Mouse (Mus musculus) testis, adult 2 months (tissue): ENCODE data around the gene Ift20. TPM values are rescaled to one million over a fixed set of nuclear protein-coding genes. Genes with fewer than 3 reads are reported as not detected.

Experiments
- H3K27ac ChIP-seq: fragments of 200-500 bp; 2 replicates; pipeline ENCODE4 v1.5.1; 2012; ENCODE audit warnings: low read depth, low read length; ENCODE audit not compliant: control insufficient read depth, insufficient read depth
- H3K27me3 ChIP-seq: fragments of 200-500 bp; 2 replicates; pipeline ENCODE4 v1.6.1; 2012; ENCODE audit warnings: mild to moderate bottlenecking, low read length, moderate library complexity; ENCODE audit not compliant: control insufficient read depth, insufficient read depth
- H3K36me3 ChIP-seq: fragments of 200-500 bp; 2 replicates; pipeline ENCODE4 v1.6.1; 2012; ENCODE audit warnings: mild to moderate bottlenecking, low read length; ENCODE audit not compliant: control insufficient read depth, insufficient read depth
- H3K4me1 ChIP-seq: fragments of 200-500 bp; 2 replicates; pipeline ENCODE4 v1.6.1; 2012; ENCODE audit warnings: low read length; ENCODE audit not compliant: control insufficient read depth, insufficient read depth
- H3K4me3 ChIP-seq: fragments of 200-500 bp; 2 replicates; pipeline ENCODE4 v1.5.1; 2012; ENCODE audit warnings: low read depth, mild to moderate bottlenecking, low read length, moderate library complexity, mixed read lengths; ENCODE audit not compliant: control insufficient read depth
- CTCF ChIP-seq: fragments of 200-500 bp; IDR thresholded peaks from 2 replicates; pipeline ENCODE4 v1.5.1; 2012; ENCODE audit warnings: low read depth, mild to moderate bottlenecking, inconsistent platforms, low read length, moderate library complexity; ENCODE audit not compliant: control insufficient read depth, insufficient read depth, insufficient replicate concordance
- POLR2A ChIP-seq: fragments of 200-500 bp; IDR thresholded peaks from 2 replicates; pipeline ENCODE4 v1.6.1; 2012; ENCODE audit warnings: low read depth, mild to moderate bottlenecking, inconsistent platforms, low read length, moderate library complexity; ENCODE audit not compliant: control insufficient read depth
- polyA plus RNA-seq: library from polyadenylated mRNA; depleted of rRNA; stranded (reverse); fragments of >200 nt; gene quantifications from 2 replicates; pipeline ENCODE4 v1.2.3, GENCODE M21; 2012

Ift20 gene
- polyA plus RNA-seq, 1 experiment = 62.1 TPM

DNA sequence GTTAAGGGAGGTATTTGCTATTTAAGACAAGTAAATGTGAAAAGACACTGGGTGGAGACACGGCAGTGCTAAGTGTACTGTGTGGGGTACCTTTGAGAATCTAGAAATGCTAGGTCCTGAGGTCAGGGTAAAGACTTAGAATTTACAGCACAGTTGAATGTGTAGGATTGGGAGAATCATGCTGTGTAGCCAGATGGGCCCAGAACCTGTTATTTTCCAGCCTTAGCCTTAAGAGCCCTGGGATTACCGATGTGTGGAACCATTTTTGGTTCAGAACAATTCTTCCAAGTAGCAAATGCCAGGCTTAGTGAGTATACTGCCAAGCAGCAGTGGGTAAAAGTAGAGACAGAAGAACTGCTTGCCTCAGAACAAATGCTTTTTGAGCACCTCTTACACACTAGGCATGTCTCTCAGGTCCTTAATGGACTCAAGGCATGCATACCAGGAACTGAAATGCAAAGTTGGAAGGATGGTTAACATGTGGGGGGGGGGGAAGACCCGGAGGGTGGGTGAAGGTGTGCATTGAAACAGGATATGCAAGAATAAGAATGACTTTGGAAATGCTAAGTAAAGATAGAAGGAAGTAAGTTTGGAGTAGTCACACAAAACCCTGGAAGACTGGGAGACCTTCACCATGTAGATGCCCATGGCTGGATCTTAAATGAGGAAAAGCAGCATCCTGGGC, 22.9 kb upstream of the Ift20 start:
- H3K27me3 ChIP-seq = no peaks in the 10 kb centered on the region
- H3K4me3 ChIP-seq = peak overlapping the region; percentile 16; the same call in 1 of the 2 replicates
- TF ChIP-seq CTCF = no peak
- TF ChIP-seq POLR2A = no peak
- peaks cover 8% of the 10 kb centered on the region for H3K4me1 ChIP-seq
- H3K36me3 ChIP-seq = peaks cover 4% of the 10 kb centered on the region
- no peak overlapping the region for H3K27ac ChIP-seq

DNA sequence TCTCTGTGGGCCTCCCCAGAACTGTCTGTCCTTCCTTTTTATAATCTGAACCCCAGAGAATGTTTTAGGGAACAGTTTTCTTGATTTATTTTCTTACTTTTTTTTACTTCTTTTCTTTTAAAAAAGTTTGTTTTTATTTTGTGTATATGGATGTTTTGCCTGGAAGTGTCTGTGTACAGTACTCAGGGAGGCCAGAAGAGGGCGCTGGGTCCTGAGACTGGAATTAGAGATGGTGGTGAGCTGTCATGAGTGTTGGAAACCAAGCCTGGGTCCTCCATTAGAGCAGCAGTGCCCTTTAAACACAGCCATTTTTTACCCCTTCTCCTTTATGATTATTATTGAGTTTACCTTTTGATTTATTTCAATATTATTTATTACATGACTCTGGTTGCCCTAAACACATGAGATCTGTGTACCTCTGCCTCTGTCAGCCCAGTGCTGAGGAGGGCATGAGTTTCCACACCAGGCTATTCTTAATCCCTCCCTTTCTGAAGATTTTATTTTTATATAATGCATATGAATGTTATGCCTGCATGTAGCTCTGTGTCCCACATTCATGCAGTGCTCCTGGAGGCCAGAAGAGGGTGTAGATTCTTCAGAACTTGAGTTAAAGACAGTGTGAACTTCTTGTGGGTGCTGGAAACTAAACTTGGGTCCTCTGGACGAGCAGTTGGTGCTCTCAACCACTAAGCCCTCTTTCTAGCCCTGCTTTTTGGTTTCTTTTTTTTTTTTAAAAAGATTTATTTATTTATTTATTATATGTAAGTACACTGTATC, 20.4 kb upstream of the Ift20 start:
- TF ChIP-seq CTCF (peak; percentile 26; the same call in 1 of the 2 replicates), POLR2A (no peak)
- Histone ChIP-seq H3K27me3 (no peaks in the 10 kb centered on the region), H3K4me3 (no peak overlapping the region), H3K27ac (no peak overlapping the region), H3K36me3 (peaks cover 5% of the 10 kb centered on the region), H3K4me1 (peaks cover 8% of the 10 kb centered on the region)

- H3K4me3 ChIP-seq = no peak overlapping the region
- H3K4me1 ChIP-seq = peaks cover 2% of the 10 kb centered on the region; the same call in 1 of the 2 replicates
- H3K36me3 ChIP-seq = peaks cover 10% of the 10 kb centered on the region
- H3K27ac ChIP-seq = no peak overlapping the region
- no peak for TF ChIP-seq POLR2A
- TF ChIP-seq CTCF = no peak
- no peaks in the 10 kb centered on the region for H3K27me3 ChIP-seq
Measured at GRCm38 (mm10) chr11:78518931-78519330, 17.2 kb upstream of the Ift20 start.

- no peak overlapping the region for H3K27ac ChIP-seq
- TF ChIP-seq POLR2A = no peak
- no peak for TF ChIP-seq CTCF
- no peak overlapping the region for H3K4me3 ChIP-seq
- peaks cover 8% of the 10 kb centered on the region; the same call in 1 of the 2 replicates for H3K36me3 ChIP-seq
- H3K4me1 ChIP-seq = peaks cover 2% of the 10 kb centered on the region; the same call in 1 of the 2 replicates
- H3K27me3 ChIP-seq = no peaks in the 10 kb centered on the region
Measured at GRCm38 (mm10) chr11:78521880-78522279, 14.3 kb upstream of the Ift20 start.

- Histone ChIP-seq H3K4me3 (no peak overlapping the region), H3K4me1 (peaks cover 2% of the 10 kb centered on the region; the same call in 1 of the 2 replicates), H3K36me3 (peaks cover 8% of the 10 kb centered on the region; the same call in 1 of the 2 replicates), H3K27me3 (no peaks in the 10 kb centered on the region), H3K27ac (peak overlapping the region; percentile 19; the same call in 1 of the 2 replicates)
- no peak for TF ChIP-seq POLR2A
- no peak for TF ChIP-seq CTCF
Measured at GRCm38 (mm10) chr11:78522481-78522997, 13.6 kb upstream of the Ift20 start.

- no peak for TF ChIP-seq CTCF
- no peak for TF ChIP-seq POLR2A
- H3K36me3 ChIP-seq = peaks cover 8% of the 10 kb centered on the region; the same call in 1 of the 2 replicates
- H3K4me3 ChIP-seq = no peak overlapping the region
- no peak overlapping the region for H3K27ac ChIP-seq
- no peaks in the 10 kb centered on the region for H3K27me3 ChIP-seq
- H3K4me1 ChIP-seq = peaks cover 2% of the 10 kb centered on the region; the same call in 1 of the 2 replicates
Measured at GRCm38 (mm10) chr11:78523241-78523955, 12.8 kb upstream of the Ift20 start.

GRCm38 (mm10) chr11:78524838-78525237, 11.3 kb upstream of the Ift20 start:
- H3K4me1 ChIP-seq = peaks cover 2% of the 10 kb centered on the region; the same call in 1 of the 2 replicates
- no peak for TF ChIP-seq CTCF
- no peak for TF ChIP-seq POLR2A
- no peak overlapping the region for H3K4me3 ChIP-seq
- no peaks in the 10 kb centered on the region for H3K27me3 ChIP-seq
- peaks cover 5% of the 10 kb centered on the region; the same call in 1 of the 2 replicates for H3K36me3 ChIP-seq
- no peak overlapping the region for H3K27ac ChIP-seq
